Mouse (Mus musculus) heart, embryonic 16.5 days (tissue): Measurements from ENCODE around the gene Smim20. TPM values are rescaled to one million over a fixed set of nuclear protein-coding genes. Genes with fewer than 3 reads are reported as not detected.

ENCODE experiments used
- ATAC-seq: fragments of 200-750 bp; cut with Nextera tagmentation; replicated peaks from 2 replicates; pipeline ENCODE4 v1.8.0; 2017; ENCODE audit warnings: moderate number of reproducible peaks; ENCODE audit not compliant: insufficient read depth, low FRiP score; ENCODE audit errors: extremely low read depth
- H3K27ac ChIP-seq: fragments of 300-500 bp; sonication (generic); 2 replicates; pipeline ENCODE4 v1.5.1; 2014; ENCODE audit warnings: mild to moderate bottlenecking, low read length, control low read depth, moderate library complexity
- H3K27me3 ChIP-seq: fragments of 300-500 bp; sonication (generic); 2 replicates; pipeline ENCODE4 v1.6.1; 2014; ENCODE audit warnings: low read length, mixed read lengths; ENCODE audit not compliant: control insufficient read depth, insufficient read depth
- H3K36me3 ChIP-seq: fragments of 300-500 bp; sonication (generic); 2 replicates; pipeline ENCODE4 v1.6.1; 2014; ENCODE audit not compliant: control insufficient read depth, insufficient read depth
- H3K4me1 ChIP-seq: fragments of 300-500 bp; sonication (generic); 2 replicates; pipeline ENCODE4 v1.6.1; 2014; ENCODE audit warnings: low read length, mixed read lengths; ENCODE audit not compliant: control insufficient read depth, insufficient read depth
- H3K4me2 ChIP-seq: fragments of 300-500 bp; sonication (generic); 2 replicates; pipeline ENCODE4 v1.6.1; 2014; ENCODE audit warnings: low read depth, mild to moderate bottlenecking, control low read depth, low read length
- H3K4me3 ChIP-seq: fragments of 300-500 bp; sonication (generic); 2 replicates; pipeline ENCODE4 v1.5.1; 2014; ENCODE audit warnings: mild to moderate bottlenecking, control low read depth, low read length
- H3K9ac ChIP-seq: fragments of 300-500 bp; sonication (generic); 2 replicates; pipeline ENCODE4 v1.6.1; 2014; ENCODE audit warnings: low read length, control low read depth
- H3K9me3 ChIP-seq: fragments of 300-500 bp; sonication (generic); replicated peaks from 2 replicates; pipeline ENCODE4 v1.6.1; 2016; ENCODE audit warnings: low read length; ENCODE audit not compliant: control insufficient read depth
- WGBS: fragments of 180-500 bp; shearing (Covaris S2); extraction: QIAGEN DNeasy Blood & Tissue Kit; methylation state at CpG from one replicate; pipeline ENCODE4 v1.1.7; 2014; 5-methylcytosine and 5-hydroxymethylcytosine counted together
- polyA plus RNA-seq: library from polyadenylated mRNA; unstranded; fragments of >200 nt; fragmentation: Nextera tagmentation; extraction: Ambion mirVana; gene quantifications from 2 replicates; pipeline ENCODE4 v1.2.1, GENCODE M21; 2015

The Smim20 gene
- polyA plus RNA-seq, 1 experiment from 2014 or later: 188 TPM

- H3K27ac ChIP-seq: no peak overlapping the region
- no peaks in the 10 kb centered on the region for H3K27me3 ChIP-seq
- H3K9me3 ChIP-seq: no peaks in the 10 kb centered on the region
- no peak overlapping the region for H3K4me3 ChIP-seq
- H3K36me3 ChIP-seq: no peaks in the 10 kb centered on the region
- 61% methylated on average over 2 of the region's 2 CpGs for WGBS
- no peak overlapping the region for H3K9ac ChIP-seq
- H3K4me1 ChIP-seq: peaks cover 5% of the 10 kb centered on the region; the same call in 1 of the 2 replicates
- no peak overlapping the region for H3K4me2 ChIP-seq
- no peak for ATAC-seq
Observed at GRCm38 (mm10) chr5:53241109-53241508, 25.8 kb upstream of the Smim20 start.

- H3K27me3 ChIP-seq: no peaks in the 10 kb centered on the region
- H3K4me2 ChIP-seq: no peak overlapping the region
- ATAC-seq: no peak
- H3K4me3 ChIP-seq: no peak overlapping the region
- WGBS: 64% methylated on average over 5 of the region's 5 CpGs
- H3K36me3 ChIP-seq: no peaks in the 10 kb centered on the region
- no peak overlapping the region for H3K9ac ChIP-seq
- no peak overlapping the region for H3K27ac ChIP-seq
- H3K9me3 ChIP-seq: no peaks in the 10 kb centered on the region
- H3K4me1 ChIP-seq: peaks cover 3% of the 10 kb centered on the region; the same call in 1 of the 2 replicates
Observed at GRCm38 (mm10) chr5:53241963-53242362, 24.9 kb upstream of the Smim20 start.

GRCm38 (mm10) chr5:53242865-53243499 is 23.9 kb upstream of the Smim20 start:
- no peaks in the 10 kb centered on the region for H3K9me3 ChIP-seq
- ATAC-seq: no peak
- no peak overlapping the region for H3K27ac ChIP-seq
- H3K27me3 ChIP-seq: no peaks in the 10 kb centered on the region
- H3K4me3 ChIP-seq: no peak overlapping the region
- no peaks in the 10 kb centered on the region for H3K36me3 ChIP-seq
- no peak overlapping the region for H3K9ac ChIP-seq
- 85% methylated on average over 7 of the region's 7 CpGs for WGBS
- H3K4me2 ChIP-seq: no peak overlapping the region
- H3K4me1 ChIP-seq: peaks cover 3% of the 10 kb centered on the region; the same call in 1 of the 2 replicates

- no peak overlapping the region for H3K4me2 ChIP-seq
- 62% methylated on average over 10 of the region's 10 CpGs for WGBS
Observed at GRCm38 (mm10) chr5:53243933-53244332, 22.9 kb upstream of the Smim20 start.

GRCm38 (mm10) chr5:53248499-53248898 is 18.4 kb upstream of the Smim20 start:
- H3K27me3 ChIP-seq: no peaks in the 10 kb centered on the region
- WGBS: 81% methylated on average over 11 of the region's 11 CpGs
- H3K4me2 ChIP-seq: no peak overlapping the region
- H3K36me3 ChIP-seq: no peaks in the 10 kb centered on the region
- H3K9ac ChIP-seq: no peak overlapping the region
- H3K4me3 ChIP-seq: no peak overlapping the region
- ATAC-seq: no peak
- H3K9me3 ChIP-seq: no peaks in the 10 kb centered on the region
- H3K4me1 ChIP-seq: peaks cover 6% of the 10 kb centered on the region
- H3K27ac ChIP-seq: no peak overlapping the region

More at GRCm38 (mm10) chr5:53243933-53244332, 22.9 kb upstream of the Smim20 start:
- Histone ChIP-seq H3K9me3 (no peaks in the 10 kb centered on the region), H3K4me3 (no peak overlapping the region), H3K27ac (no peak overlapping the region), H3K9ac (no peak overlapping the region), H3K27me3 (no peaks in the 10 kb centered on the region), H3K4me1 (peaks cover 3% of the 10 kb centered on the region; the same call in 1 of the 2 replicates), H3K36me3 (no peaks in the 10 kb centered on the region)
- no peak for ATAC-seq

GRCm38 (mm10) chr5:53249431-53250061 is 17.3 kb upstream of the Smim20 start:
- WGBS: 74% methylated on average over 4 of the region's 4 CpGs
- Histone ChIP-seq H3K9me3 (no peaks in the 10 kb centered on the region), H3K36me3 (no peaks in the 10 kb centered on the region), H3K9ac (no peak overlapping the region), H3K4me3 (no peak overlapping the region), H3K27ac (no peak overlapping the region), H3K4me2 (no peak overlapping the region), H3K27me3 (no peaks in the 10 kb centered on the region), H3K4me1 (peaks cover 6% of the 10 kb centered on the region)
- ATAC-seq: no peak

- H3K9me3 ChIP-seq: no peaks in the 10 kb centered on the region
- no peak overlapping the region for H3K27ac ChIP-seq
- H3K4me1 ChIP-seq: peaks cover 16% of the 10 kb centered on the region
- no peak overlapping the region for H3K4me2 ChIP-seq
- H3K36me3 ChIP-seq: no peaks in the 10 kb centered on the region
- H3K4me3 ChIP-seq: no peak overlapping the region
- H3K27me3 ChIP-seq: 0 out of 2 replicates have a peak, but pooled peaks cover 2% of the 10 kb centered on the region
- no peak overlapping the region for H3K9ac ChIP-seq
- no peak for ATAC-seq
- WGBS: 90% methylated on average over 5 of the region's 5 CpGs
Observed at GRCm38 (mm10) chr5:53254154-53254553, 12.7 kb upstream of the Smim20 start.

GRCm38 (mm10) chr5:53254821-53255220 is 12.1 kb upstream of the Smim20 start:
- Histone ChIP-seq H3K4me1 (peaks cover 16% of the 10 kb centered on the region), H3K27ac (no peak overlapping the region), H3K9me3 (no peaks in the 10 kb centered on the region), H3K9ac (no peak overlapping the region), H3K27me3 (0 out of 2 replicates have a peak, but pooled peaks cover 2% of the 10 kb centered on the region), H3K4me2 (no peak overlapping the region), H3K36me3 (no peaks in the 10 kb centered on the region), H3K4me3 (no peak overlapping the region)
- 59% methylated on average over 3 of the region's 3 CpGs for WGBS
- no peak for ATAC-seq

- WGBS: 2% methylated on average over 29 of the region's 29 CpGs
- Histone ChIP-seq H3K9ac (peak overlapping the region; percentile 62), H3K9me3 (no peaks in the 10 kb centered on the region), H3K4me2 (peak overlapping the region; percentile 89), H3K36me3 (no peaks in the 10 kb centered on the region), H3K4me1 (peaks cover 10% of the 10 kb centered on the region; the same call in 1 of the 2 replicates), H3K27ac (peak overlapping the region; percentile 46), H3K27me3 (0 out of 2 replicates have a peak, but pooled peaks cover 2% of the 10 kb centered on the region), H3K4me3 (peak overlapping the region; percentile 50)
- peak; percentile 53 for ATAC-seq
Observed at GRCm38 (mm10) chr5:53258038-53258786, 8.7 kb upstream of the Smim20 start.
